Mouse (Mus musculus): ENCODE measurements around the gene Mpdu1.
"Not testable (repeated sequence)": the region's sequence is repeated elsewhere in the genome, so short reads cannot be mapped to it uniquely, and the experiment has no call there.

The Mpdu1 gene

DNA sequence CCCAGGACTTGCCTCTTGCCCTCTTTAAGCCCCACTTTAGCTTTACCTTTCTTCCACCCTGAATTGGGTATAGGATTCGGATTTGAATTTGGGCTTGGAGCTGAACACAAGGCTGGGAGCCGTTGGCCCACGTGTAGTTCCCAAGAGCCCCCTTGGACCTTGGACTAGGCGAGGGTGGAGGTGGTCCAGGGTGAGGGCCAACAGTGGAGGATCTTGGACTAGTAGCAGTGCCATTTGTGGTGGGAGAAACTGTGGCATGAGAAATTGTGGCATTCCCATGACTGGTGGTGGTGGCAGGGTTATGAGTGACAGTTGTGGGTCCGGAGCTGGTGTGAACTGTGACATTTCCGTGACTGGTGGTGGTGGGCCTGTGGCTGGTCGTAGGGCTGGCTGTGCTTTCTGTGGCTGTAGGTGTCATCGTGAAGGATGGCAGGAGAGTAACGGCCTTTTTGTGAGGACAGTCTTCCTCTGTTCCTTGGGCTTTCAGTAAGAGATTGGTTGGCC, 3.1 kb upstream of the Mpdu1 start:
- no peak for DNase-seq (ENCODE audit: low spot score in 2 of 2)

DNA sequence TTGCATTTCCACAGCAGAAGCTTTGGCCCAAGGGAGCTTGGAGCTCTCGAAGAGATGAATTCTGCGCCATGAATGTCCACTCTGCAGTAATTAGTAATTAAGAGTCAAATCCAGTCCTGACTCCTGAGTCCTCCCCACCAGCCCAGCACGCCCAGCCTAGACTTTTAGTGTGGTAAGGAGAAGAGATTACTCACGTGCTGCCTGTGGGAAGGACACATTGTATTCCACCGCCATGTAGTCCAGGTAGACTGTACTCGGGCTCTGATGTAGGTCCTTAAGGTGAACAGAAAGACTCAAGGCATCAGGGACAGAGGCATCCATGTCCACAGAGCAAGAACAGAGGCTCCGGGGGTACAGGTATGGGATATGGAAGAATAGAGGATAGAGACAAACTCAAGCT, 2.4 kb upstream of the Mpdu1 start:
- DNase-seq (ENCODE audit: low spot score in 2 of 2), result no peak

DNA sequence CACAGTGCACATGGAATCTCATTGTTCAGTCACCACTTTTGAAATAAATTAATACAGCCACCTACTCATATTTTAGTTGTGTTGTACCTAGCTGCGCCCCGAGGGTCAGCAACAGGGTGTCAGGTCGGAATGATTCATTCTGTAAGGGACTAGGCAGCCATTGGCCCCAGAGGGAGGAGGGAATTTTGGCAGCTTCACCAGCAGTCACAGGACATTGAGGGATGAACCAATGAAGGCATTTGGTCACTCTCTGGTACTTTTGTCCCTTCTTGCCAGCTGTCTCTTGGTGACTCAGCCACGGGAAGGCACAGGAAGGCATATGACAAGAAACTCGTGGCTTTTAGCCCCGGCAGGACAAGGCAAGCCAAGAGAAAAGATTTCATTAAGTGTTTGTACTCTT, 1.4 kb upstream of the Mpdu1 start:
- DNase-seq (ENCODE audit: low spot score in 2 of 2), result no peak

DNA sequence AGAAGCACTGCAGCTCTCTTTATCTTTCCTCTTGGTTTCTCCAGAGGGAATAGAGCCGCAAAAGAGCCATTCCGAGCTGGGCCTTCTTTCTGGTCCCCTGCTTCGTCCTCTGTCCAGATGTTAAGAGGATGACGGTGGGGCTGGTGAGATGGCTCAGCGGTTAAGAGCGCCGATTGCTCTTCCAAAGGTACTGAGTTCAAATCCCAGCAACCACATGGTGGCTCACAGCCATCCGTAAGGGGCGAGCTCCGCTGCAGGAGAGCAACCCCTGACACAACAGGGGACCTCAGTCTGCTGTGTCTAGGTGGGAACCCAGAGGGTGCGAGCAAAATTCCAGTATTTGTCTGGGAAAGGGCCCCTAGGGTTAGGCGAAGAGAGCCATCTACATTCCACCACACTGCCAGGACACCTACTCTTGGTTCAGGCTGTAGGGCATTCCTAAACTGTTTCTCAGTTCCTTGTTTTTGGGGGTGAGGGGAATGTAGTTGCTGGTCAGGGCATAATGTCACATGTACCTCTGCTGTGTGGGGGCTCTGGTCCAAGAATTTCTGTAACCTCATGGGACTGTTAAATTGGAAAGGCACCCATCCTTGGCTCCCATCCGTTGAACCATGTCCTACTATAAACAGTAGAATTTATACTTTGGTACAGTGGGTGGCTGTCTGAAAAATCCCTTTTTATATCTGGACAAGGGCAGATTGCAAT, 677 bp upstream of the Mpdu1 start:
- no peak for DNase-seq (ENCODE audit: low spot score in 2 of 2)

DNA sequence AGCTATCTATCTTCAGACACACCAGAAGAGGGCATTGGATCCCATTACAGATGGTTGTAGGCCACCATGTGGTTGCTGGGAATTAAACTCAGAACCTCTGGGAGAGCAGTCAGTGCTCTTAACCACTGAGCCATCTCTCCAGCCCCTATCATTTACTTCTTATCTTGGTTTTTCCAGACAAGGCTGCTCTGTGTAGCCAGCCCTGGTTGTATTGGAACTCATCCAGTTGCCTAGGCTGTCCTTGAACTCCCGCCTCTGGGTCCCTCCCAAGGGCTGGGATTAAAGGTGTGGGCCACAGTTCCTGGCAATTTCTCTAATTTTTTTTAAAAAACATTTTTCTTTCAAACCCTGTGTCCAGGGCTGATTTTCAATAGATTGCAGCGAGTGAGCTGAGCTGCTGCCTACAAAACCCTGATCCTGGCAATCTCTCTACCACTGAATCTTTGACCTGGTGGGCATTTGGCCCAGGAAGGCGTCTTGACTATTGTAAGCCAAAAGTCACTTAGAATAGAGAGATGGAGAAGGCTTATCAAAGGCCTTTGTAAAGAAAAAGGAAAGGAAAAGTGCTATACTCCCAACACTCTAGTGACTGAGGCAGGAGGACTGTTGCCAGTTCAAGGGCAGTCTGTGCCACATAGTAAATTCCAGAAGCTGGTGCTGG, 1.1 kb downstream of the Mpdu1 start:
- DNase-seq (ENCODE audit: low spot score in 2 of 2), result no peak

DNA sequence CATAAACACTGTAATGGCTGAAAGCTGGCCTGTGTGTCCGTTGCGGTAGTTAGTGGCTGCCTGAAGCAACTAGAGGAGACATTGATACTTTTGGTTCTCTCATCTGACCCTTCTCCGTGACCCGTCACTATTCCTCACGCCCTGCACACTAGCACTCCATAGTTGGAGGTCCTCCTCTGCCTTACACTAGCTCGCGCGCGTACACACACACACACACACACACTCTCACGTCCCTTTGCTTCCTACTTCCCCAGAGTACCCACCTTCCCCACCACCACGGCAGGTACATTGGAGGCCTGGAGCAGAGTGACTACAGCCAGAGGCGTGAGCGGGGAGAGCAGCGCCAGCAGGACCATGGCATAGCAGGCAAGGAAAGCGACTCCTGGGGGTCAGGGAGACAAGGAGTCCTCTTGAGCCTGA, 5.0 kb downstream of the Mpdu1 start:
- no peak for DNase-seq (ENCODE audit: low spot score in 2 of 2)

DNA sequence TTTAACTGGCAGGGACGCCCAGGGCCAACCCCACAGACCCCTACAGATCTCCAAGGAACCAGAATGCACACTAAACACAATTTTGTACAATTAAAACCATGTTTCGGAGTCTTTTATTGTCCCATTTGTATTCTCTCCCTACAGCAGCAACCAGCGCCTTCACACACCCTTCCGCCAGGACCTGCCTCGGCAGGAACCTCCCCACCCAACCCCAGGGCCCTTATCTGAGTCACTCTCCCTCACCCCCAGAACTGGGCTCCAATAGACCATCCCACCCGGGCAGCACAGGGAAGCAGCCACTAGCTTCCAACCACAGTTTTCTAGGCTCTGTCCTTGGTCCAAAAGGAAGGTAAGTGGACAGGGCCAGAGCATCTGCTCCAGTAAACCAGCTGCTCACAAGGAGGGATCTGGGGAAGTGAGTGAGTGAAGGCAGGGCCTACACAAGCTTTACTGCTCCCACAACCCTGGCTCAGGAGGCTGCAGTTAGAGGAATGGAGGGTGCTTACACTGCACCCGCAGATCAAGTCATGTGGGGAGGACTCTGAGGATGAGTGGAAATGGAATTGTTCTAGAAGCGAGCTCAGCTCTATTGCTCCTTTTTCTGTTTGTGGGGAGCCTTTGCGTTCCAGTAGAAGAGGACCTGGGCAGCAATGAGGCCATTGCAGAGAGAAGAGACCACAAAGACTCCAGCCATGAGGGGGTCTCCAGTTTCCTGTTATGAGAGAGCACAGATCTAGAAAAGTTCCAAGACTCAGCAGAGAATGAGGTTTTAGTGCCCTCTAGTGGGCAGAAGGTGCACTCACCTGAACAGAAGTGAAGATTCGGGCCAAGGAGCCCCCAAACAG, 5.6 kb downstream of the Mpdu1 start:
- DNase-seq (ENCODE audit: low spot score in 2 of 2), result no peak

DNA sequence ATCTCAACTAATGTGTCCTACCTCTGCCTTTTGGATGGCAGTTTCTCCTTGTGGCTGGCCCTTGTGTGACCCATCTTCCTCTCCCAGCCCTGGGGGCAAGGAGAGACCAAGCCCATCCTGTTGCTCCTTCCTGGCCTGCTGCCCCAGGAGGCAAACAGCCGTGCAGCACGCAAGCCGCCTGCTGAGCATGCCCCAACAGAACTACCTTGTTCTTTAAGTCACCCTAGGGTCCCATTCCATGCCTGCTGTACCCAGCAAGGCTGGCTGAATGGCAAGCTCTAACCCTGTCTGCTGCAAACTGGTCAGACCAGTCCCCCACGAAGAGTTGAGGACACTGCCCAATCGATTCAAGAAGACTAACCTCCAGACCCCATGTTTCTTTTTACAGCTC, 6.4 kb downstream of the Mpdu1 start:
- no peak for DNase-seq (ENCODE audit: low spot score in 2 of 2)

DNA sequence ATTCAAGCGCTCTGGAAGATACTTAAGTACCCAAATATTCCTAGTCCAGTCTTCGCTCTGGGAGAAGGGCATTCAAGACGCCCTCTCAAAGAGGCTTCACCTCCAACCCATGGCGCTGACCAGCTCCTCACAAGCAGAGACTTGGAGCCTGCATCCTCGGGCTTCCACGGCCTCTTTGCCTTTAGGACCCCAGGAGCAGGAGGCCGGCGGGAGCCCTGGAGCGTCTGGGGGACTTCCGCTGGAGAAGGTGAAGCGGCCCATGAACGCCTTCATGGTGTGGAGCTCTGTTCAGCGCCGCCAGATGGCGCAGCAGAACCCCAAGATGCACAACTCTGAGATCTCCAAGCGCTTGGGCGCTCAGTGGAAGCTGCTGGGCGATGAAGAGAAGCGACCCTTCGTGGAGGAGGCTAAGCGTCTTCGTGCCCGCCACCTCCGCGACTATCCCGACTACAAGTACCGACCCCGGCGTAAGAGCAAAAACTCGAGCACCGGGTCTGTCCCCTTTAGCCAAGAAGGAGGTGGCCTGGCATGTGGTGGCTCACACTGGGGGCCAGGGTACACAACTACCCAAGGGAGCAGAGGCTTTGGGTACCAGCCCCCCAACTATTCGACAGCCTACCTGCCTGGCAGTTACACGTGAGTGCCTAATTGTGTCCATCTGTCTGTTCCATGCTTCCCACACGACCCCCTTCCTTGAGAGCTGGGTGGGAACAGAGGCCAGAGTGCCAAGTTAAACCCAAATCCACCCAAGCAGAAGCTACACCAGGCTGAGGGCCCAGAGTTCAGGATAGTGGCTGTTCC, 7.0 kb downstream of the Mpdu1 start, which contains the start of gene Sox15:
Sox15 (plus strand) TSS at position 51 of the 801 bp plus-strand sequence.
- peak in 1 of 2 experiments; percentile 69 for DNase-seq (ENCODE audit: low spot score in 2 of 2)

DNA sequence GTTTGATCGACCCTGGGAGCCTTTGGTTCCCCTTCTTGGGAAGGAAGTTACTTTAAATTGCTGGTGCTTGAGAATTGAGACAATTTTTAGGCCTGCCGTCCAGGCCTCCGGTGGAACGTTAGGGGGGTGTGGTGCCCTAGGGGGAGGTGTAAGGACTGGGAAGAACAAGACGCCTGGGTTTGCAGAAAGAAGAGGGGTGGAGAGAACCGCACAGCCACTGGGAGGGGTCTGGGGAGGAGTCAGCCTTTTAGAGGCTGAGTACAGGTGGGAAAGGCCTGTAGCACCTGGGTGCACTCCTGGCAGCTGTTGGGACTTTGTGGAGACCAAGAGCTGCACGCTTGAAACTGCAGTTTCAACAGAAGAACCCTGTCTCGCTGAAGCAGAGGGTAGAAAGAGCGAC, 7.7 kb downstream of the Mpdu1 start:
- no peak for DNase-seq (ENCODE audit: low spot score in 2 of 2)

DNA sequence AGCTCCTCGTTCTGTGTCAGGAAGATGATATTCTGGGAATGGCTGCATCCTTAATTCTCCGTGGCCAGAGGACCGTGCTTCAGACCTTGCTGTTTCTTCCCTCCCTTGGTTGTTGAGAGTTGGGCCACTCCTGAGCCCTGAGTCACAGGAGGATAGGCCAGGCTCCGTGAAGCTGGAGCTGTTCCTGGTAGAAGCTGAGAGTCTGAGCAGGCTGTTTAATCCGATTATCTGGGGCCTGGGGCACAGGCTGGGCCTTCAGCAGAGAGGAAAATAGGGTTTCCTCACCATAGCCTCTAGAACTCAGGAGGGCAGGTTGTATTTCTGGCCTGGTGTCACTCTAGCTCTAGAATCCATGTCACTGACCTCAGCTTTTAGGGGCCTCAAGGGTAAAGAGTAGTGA, 9.0 kb downstream of the Mpdu1 start:
- no peak for DNase-seq (ENCODE audit: low spot score in 2 of 2)

DNA sequence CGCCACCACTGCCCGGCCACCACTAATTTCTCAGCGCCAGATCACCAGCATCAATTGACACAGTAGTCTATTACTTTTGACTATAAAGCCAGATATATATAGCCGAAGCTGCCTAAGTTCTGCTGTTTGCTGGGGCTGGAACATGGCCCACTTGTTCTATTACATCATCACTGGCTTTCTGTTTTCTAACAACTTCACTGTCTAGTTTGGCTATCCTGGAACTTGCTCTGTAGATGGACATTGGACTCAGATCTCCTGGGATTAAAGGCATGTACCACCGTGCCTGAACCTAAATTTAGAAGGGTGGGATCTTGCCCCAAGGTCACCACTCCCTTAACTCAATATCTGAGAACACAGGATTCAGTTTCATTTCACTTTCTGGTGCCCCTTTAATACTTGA, 16.6 kb downstream of the Mpdu1 start:
- DNase-seq (ENCODE audit: low spot score in 2 of 2), result no peak

DNA sequence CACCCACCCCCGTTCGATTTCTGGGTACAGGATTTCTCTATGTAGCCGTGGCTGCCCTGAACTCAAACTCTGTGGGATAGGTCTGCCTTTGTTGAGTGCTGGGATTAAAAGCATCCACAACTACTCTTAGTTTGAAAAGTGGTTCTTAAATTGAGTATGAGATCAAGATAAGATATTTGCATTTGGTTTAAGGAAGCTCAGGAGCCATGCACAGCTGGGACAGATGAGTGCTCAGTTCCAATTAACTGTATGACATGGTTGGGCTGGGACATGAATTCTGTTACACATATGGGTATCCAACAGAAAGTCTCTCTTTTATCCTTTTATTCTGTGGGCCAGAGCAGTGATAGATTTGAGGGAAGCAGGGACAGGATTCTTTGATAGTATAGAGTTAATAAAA, 27.0 kb downstream of the Mpdu1 start:
- no peak for DNase-seq (ENCODE audit: low spot score in 2 of 2)

DNA sequence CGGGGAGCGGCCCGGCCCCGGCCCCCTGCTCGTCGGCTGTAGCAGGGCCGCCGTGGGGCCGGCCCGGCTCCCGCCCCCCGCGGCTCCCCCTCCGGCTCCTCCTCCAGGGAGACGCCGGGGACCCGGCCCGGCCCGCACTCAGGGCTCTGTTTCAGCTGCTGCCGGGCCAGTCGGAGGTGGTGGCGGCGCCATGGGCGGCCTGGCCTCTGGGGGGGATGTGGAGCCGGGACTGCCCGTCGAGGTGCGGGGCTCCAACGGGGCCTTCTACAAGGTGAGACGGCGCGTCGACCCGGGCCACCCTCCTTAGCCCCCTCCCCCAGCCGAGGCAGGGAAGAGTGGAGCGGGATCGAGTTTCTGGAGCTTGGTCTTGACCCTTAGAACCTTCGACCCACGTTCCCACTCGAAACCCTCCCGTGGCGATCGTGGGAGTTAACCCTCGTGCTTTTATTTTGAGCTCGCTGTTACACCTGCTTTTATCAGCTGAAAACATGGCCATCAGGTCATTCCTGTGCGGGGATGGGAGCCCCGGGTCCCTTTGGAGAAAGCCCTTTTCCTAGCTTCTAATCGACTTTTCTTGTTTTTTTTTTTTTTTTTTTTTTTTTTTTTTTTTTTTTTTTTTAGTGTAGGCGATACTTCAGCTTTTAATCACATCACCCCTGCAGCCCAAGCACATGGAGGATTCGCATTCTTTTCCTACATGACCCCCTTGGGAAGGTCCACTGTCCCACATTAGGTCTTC, 29.1 kb downstream of the Mpdu1 start:
- DNase-seq (ENCODE audit: low spot score in 2 of 2), result peak in 1 of 2 experiments; percentile 35

DNA sequence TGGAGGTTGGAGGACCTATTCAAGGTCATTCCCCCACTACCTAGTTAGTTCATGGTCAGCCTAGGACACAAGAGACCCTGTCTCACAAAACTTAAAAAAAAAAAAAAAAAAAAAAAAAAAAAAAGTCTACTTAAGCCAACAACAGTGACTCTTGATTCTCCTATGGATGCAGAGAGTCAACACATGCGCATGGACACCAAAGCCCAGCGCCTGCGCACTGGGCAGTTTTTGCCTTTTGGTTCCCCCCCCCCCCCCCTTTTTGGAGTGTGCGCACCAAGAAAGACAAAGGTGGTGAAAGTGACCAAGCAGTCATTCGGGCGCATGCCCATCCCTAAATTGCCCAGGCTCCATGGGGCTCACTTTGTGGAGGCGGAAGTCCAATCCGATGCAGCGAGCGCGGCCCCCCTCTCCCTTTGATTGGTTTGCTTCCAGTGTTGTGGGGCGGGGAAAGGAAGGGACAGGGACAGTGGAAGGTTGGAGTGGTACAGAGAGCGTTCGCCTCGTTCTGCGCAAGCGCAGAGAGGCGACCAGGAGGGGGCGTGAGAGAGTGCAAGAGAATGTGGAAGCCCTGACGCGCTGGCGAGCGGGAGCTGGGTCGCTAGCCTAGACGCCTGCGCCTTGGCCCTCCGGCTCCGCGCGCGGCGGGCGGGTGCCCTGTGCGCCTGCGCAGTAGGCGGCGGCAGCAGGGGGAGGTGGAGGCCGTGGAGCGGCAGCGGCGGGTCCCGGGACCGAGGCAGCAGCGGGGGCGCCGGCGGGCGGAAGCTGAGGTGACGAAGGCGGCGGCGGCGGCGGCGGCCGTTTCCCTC, 30.0 kb downstream of the Mpdu1 start, which contains the start of gene Fxr2:
Fxr2 (plus strand) TSS at position 707 of the 806 bp plus-strand sequence.
- DNase-seq (ENCODE audit: low spot score in 2 of 2), result peak; percentile 100

DNA sequence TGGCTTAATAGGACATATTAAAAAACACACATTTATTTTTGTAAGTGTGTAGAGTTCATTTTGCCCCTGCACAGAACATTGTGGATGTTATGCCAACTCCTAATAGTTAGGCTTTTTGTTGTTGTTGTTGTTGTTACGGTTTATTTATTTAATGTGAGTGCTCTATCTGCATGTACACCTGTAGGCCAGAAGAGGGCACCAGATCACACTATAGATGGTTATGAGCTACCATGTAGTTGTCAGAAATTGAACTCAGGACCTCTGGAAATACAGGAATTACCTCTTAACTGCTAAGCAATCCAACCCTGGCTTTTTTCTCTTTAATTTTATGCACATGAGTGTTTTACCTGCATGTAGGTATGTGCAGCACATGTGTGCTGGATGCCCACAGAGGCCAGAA, 32.6 kb downstream of the Mpdu1 start:
- no peak for DNase-seq (ENCODE audit: low spot score in 2 of 2)

DNA sequence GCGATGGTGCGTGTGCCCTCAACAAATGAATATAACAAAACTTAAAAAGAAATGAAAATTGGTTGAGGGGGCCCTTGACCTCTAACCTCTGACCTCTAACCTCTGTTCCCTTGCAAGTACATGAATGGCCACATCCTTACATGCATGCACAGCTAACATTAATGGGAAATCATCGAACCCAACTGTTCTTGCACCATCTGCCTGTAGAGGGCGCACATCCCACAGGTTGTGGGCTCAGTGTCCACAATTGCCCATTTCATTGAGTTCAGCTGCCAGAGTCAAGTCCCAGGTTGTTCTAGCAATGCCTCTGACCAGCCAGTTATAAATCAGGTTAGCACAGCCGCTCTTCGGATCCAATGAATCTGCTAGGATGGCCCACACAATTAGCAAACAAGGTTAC, 34.2 kb downstream of the Mpdu1 start:
- DNase-seq (ENCODE audit: low spot score in 2 of 2), result peak; percentile 38 to 67

DNA sequence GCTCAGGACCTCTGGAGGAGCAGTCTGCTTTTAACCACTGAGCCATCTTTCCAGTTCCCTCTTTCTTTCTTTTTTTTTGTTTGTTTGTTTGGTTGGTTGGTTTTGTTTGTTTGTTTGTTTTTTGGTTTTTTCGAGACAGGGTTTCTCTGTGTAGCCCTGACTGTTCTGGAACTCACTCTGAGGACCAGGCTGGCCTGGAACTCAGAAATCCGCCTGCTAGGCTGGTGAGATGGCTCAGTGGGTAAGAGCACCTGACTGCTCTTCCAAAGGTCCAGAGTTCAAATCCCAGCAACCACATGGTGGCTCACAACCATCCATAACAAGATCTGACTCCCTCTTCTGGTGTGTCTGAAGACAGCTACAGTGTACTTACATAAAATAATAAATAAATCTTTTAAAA, 38.1 kb downstream of the Mpdu1 start:
- DNase-seq (ENCODE audit: low spot score in 2 of 2), result not testable (repeated sequence)

DNA sequence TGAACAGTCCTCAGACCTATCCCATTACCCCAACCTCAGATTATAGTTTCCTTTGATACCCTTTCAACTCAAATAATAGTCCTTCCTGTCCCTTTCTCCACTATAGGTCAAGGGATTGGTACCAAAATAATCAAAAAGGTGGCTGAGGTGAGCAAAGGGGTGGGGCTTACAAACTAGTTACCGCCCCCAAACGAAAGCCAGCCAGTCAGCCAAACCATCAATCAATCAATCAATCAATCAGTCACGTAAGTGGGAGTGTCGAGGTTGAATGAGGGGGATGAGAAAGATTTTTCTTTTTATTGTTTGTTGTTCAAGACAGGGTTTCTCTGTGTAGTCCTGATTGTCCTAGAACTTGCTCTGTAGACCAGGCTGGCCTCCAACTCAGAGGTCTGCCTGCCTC, 39.4 kb downstream of the Mpdu1 start:
- no peak for DNase-seq (ENCODE audit: low spot score in 2 of 2)

DNA sequence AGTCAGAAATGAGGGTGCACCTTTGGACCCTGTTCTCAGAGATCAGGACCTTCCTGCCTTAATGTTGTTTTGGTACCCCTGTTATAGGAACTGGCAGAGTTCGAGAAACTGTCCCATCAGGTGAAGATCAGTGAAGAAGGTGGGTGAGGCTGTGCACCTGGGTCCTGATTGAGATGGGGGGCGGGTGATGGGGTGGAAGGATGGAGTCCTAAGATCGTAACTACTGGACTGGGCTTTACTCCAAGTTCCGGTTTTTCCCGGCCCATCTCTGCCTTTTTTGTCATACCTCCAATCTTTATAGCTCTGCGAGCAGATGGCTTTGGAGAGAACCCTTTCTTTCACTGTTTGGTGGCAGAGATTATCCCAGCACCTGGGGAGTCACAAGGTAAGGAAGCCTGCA, 40.0 kb downstream of the Mpdu1 start:
- no peak for DNase-seq (ENCODE audit: low spot score in 2 of 2)
